Mouse (Mus musculus) 3T3-L1 (cell line): ENCODE data around the gene Sv2b.
A peak's percentile ranks its signal among the peaks of the same experiment; 100 is the strongest.
"Not testable (repeated sequence)": the region's sequence is repeated elsewhere in the genome, so short reads cannot be mapped to it uniquely, and the experiment has no call there.

ENCODE experiments used
- DNase-seq: peaks from one replicate; pipeline ENCODE4 v3.0.0-alpha.2; 2015; ENCODE audit warnings: low read depth, low spot score

Sv2b gene

DNA sequence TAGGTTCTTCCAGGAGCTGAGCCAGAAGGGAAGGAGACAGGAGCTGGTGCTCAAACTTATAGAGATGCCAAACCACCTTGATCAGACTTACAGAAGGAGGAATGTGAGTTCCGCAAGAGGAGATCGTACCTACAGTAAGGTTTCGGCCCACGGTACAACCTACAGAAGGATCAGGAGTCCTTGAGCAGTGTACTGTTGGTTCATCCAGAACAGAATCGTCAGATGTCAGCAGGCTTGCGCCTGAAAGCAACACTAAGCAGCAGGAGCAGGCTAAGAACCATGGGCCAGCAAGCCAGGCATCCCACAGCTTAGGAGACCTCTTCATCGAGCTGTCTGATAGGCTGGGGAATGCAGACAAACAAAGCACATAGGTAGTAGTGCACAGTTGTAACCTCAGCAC is 92.9 kb downstream of the Sv2b start:
- no peak for DNase-seq

DNA sequence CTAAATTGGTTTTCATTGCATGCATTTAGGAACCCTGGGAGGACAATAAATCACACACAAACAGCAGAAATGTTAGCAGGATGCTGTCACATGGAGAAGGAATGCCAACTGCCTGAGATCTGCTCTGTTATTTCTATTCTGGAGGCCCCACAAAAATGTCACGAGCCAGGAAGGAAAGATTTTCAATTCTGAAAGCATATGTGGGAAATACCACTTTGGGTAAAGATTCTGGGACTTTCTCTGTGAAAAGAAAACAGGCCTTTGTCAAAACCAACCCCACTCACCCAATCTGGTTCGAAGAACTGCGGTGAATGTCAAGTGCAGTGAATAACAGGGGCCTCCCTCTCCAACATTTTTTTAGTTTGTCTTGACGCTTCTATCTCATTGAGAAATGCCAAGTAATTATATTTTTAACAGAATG is 99.8 kb downstream of the Sv2b start:
- DNase-seq: peak; percentile 65

DNA sequence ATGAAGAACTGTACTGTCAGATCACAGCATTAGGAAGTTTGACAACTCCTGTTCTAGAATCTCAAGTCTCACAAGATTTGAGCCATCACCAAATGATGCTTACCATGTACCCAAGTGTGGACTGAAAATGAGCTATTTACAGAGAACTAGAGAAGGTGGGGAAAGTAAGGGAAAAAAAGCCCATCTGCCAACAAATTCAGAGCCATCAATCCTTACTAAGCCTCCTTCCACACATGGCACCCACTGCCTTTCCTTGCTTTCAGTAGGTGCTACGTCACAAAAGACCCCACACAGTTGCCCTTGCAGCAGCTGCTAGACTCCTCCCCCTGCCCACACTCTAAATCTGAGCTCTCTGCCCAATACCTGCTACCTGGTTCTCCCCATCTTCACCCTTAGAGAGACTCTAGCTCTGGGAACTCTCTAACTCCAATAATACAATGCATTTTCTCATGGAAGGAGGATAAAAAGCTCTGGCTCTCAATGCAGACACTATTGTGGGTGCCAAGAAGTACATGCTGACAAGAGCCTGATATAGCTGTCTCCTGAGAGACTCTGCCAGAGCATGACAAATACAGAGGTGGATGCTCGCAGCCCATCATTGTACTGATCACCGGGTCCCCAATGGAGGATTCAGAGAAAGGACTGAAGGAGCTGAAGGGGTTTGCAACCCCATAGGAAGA is 101.0 kb downstream of the Sv2b start:
- no peak for DNase-seq

DNA sequence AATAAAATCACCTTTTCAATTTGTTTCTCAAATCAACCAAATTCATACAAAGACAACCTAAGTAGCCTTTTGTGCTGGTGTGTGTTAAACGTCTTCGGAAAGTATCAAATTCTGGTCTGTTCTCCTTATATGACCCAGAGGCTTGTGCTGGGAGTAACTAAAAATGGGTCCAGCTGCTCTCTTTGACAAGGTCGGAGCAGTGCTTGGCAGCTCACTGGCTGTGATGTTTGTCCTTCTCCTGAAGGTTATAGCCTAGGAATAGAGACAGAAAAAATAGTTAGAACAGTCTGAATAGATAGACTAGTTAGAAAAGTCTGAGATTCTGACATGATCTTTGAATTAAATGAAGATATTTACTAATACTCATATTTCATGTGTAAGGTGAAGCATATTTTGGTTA is 102.4 kb downstream of the Sv2b start:
- DNase-seq: no peak

DNA sequence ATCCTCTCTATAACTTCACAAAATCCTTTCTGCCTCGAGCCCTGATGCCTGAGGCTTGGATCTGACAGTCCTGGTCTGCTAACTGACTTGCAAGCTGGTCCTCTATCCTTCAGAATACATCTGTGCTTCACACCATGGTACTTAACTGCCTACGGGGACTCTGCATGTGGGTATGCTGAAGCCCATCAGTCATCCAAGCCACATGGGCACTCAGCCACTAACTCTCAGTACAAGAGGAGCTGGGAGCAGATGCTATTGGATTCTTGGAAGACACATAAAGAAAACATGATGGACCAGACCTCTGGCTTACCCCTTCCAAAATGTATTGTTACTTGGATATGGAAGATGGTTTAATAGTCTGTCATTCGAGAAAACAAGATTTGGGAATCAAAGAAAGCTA is 103.7 kb downstream of the Sv2b start:
- DNase-seq: no peak

DNA sequence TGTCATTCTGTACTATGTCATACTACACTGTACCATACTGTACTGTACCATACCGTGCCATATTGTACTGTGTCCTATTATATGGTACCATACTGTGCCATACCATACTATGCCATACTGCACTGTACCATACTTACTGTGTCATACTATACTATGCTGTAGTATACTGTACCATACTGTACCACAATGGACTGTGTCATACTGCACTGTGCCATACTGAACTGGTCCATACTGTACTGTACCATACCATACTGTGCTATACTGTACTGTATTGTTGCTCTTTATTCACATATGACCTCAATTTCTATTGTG is 114.2 kb downstream of the Sv2b start:
- not testable (repeated sequence) for DNase-seq

DNA sequence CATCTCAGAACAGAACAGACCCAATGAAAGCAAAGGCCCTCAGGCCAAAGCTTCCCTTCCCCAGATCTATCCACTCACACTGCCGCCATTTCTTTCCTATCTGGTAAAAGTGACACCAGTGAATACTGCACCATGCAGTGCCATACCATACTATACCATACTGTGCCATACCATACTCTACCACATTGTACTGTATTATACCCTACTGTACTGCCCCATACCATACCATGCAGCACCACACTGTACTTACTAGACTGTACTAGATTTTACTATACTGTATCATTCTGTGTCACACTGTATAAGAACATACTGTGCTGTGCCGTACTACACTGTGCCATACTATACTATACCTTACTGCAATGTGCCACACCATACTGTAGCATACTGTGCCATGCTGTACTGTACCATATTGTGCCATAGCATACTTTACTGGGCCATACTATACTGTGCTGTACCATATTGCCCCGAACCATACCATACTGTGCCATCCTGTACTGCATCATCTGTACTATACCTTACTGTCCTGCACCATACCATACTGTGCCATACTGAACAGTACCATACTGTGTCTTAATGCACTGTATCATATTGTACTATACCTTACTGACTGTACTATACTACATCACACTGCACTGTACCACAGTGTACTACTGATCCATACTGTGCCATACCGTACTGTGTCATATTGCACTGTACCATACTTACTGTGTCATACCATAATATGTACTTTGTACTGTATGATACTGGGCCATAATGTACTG is 114.7 kb downstream of the Sv2b start:
- DNase-seq: no peak

DNA sequence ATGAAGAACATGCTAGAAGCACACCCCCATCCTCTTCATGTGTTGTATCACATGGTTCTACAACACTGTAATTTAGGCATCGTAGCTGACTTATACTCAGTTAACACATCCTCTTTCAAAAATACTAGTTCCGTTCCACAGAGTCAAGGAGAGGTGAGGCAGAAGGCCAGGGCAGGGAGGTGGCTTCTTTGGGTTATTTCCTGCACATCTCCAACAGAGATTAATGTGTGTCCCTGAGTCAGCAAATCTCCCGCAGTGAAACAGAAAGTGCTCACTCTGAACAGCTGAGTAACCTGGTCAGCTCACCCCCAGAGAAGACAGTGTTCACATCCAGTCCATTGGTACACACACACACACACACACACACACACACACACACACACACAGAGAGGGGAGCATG is 118.9 kb downstream of the Sv2b start:
- DNase-seq: no peak

DNA sequence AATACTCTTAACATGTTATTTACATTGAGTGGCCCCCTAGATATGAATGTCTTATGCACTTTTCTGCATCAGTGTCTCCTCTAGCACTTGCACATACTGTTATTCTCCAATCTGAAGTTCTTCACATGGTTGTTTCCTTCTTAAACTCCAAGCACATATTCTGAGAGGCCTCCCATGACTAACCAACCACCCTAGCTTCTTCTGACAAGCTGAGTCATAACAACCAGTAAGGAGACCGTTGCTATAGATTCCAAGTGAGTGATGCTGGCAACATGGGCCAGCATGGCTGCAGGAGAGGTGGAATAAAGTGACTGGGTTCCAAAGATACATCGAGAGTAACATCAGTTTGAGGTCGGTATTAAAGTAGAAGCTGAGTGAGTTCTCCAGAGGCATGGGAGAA is 134.0 kb downstream of the Sv2b start:
- no peak for DNase-seq

DNA sequence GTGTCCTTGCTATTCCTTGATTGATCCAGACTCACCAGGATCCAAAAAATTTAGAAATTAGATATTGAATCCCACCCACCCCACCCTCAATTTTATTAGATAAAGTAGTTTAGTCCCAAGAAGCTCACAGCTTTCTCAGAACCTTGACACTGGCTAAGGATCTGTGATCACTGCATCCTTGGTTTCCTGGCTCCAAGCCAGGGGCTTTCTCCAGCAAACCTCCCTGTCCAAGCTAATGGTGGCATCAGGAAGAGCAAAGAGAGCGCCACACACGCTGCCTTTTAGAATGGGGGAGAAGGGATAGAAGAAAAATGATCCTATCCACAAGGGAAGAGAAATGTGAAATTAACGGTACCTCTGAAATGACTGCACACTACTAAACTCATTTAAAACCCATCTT is 141.6 kb downstream of the Sv2b start:
- DNase-seq: no peak

DNA sequence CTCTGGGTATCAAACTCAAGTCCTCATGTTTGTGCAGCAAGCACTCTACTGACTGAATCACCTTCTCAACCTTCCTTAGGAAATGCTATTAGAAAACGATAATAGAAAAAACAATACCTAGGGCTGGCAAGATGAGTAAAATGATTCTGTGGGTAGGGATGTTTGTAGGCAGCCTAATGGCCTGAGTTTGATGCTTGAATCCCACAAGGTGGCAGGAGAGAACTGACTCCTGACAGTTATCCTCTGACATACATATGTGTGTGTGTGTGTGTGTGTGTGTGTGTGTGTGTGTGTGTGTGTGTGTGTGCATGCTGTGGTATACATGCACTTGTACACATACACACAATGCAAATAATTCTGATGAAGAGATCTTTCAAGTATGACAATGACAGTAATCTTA is 161.9 kb downstream of the Sv2b start:
- DNase-seq: no peak

DNA sequence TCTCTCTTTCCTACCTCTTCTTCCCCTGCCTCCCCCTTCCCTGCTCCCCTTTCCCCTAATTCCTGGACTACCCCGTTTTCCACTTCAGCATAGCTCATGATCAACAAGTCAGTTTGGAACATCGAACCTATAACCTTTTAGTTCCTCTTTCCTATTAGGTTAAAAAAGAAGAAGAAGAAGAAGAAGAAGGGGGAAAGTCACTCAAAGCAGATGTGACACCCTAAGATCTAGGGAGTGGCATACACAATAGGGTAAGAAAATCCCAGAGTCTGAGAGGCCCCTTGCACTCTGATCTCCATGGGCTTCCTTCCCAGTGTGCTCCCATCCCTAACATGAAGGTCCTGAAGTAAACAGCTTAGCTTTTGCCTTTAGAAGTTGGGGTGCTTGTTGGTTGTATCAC is 166.3 kb downstream of the Sv2b start:
- DNase-seq: no peak

DNA sequence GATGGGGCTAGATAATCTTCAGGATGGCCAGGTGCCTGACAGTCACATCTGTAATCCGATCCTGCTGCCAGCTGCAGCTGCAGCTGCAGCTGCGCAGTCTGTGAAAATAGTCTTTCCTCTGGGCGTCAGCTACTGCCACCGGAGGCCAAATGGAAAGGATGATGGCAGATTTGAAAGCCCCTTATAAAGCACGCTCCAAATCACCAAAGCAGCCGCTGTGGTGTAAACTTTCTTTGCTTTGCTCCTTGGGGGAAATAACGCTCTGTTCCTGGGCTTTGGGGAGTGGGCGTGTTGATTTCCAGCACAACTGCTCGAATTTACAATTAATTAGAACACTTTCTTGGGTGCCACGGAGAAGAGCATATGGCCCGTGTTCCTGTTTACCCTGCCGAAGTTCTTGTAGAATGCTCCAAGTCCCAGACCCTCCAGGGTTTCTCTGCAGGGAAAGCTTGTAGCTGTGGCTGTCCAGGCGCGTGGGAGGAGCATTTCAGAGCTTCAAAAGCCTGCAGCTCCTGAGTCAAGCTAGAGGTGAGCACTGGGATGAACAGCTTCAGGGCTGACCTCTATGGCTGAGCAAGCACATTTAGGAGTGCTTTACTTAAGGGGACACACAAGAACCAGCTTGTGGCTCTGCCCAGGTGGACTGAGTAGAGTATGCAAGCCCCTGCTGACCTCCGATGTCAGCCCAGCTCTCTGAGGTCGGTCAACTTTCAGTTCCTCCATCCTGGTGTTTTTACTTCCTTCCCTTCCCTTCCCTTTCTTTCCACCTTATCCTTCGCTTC is 167.0 kb downstream of the Sv2b start:
- no peak for DNase-seq

DNA sequence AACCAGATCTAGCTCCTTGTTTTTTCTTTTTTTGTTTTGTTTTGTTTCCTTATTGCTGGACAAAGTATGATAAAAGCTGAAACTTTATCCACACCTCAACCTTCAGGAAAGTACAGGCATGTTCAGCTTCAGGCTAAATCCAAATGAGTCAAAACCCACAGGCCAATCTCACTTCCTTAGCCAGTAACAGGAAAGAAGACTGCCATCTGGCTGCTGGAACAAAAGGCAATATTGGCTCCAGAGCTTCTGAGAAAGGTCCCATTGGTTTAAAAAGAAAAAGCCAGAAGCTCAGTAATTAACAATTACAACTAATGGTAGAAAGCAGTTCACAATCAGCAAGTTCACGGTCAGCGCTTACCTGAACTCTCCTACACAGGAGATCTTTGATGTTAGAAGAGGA is 169.8 kb downstream of the Sv2b start:
- DNase-seq: no peak

DNA sequence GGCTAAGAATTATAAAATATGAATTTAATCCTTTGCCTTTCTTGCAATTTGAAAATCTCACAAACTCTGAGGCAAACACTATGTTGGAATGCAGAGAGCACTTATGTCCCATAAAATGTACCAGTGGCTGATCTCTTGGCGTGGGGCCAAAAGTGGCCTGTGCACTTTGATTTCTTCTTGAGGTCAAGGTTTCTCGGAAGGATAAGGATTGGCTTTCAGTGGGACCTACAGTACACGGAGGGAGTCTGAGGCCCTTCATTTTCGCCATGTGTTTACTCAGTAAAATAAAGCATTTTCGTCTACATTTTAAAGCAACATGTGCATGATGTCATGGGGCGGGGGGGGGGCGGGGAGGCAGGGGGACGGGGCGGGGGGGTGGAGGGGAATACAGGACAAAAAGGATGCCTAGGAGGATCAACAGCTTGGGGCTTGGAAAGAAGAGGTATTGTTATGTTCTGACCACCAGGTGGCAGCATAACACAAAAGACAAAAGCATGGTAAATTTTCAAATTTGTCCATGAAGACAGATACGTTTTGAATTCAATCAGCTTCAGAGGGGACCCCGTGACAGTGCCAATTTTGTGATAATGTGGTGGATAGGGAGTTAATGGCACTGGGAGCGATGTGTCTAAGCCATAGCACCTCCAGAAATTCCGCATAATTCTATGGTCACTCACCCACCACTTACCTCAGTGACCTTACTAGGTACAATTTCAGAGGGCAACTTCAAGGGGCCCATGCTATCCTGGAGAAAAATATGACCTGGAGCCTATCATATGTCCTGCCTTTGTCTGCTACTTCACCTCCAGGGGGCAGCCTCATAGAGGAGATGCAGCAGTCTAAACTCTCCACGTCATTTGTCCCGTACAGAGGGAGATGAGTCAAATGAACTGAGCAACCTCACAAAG is 174.1 kb downstream of the Sv2b start:
- DNase-seq: peak; percentile 71

DNA sequence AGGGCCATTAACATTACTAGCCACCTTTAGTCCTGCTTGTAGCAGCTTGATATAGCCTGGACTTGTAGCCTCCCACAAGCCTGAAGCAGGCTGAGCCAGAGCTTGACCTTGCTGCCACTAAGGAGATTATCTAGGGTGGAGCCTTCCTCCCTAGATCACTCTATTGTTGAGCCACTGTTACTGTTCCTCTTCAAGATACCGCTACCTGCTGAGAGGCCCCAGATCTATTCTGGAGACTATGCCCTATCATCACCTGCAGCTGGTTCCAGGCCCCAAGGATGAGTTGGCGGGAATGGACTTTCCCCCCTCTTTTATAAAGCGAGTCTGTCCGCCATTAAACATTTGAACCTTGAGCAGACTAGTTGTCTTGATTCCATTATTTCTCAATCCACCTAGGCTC is 181.0 kb downstream of the Sv2b start:
- no peak for DNase-seq

DNA sequence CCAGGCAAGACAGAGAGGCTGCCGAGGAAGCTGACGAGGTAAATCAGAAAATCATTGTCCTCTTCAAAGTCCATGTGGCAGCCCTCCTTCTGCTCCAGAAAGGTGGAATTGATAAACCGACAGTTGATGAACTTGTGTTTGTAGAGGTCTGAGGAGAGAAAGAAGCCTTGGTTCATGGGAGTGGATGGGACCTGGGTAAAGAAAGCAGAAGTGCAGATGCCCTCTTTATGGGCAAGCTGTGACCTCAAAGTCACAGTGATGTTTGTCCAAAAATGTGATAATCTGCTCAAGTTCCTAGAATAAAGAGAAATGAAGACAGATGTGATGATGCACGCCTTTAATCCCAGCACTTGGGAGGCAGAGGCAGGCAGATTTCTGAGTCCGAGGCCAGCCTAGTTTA is 185.0 kb downstream of the Sv2b start:
- no peak for DNase-seq

DNA sequence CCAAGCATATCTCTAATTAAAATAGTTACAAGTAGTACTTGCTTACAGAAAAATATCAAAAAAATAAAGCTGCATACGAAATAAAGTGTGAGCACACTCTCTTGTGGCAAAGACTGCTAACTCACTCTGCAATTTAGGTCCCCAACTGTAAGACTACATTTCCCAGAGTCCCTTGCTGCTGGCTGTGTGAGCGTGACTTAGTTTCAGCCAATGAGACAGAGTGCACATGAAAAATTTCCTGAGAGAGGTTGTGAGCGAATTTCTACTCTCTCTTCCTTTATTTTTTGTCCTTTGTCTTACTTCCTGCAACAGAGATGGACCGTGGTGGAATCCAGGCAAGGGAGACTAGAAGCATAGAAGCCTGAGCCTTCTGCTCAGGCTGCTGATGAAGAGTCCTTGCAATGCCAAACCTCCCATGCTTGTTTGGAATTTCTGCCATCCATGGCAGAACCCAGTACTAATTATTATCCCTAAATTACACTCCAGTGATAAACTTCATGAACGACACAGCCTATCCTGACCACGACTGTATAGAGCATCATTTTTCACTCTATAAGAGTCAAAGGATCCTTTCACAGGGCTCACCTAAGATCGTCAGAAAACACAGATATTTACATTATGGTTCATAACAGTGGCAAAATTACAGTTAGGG is 190.9 kb downstream of the Sv2b start:
- DNase-seq: peak; percentile 51

DNA sequence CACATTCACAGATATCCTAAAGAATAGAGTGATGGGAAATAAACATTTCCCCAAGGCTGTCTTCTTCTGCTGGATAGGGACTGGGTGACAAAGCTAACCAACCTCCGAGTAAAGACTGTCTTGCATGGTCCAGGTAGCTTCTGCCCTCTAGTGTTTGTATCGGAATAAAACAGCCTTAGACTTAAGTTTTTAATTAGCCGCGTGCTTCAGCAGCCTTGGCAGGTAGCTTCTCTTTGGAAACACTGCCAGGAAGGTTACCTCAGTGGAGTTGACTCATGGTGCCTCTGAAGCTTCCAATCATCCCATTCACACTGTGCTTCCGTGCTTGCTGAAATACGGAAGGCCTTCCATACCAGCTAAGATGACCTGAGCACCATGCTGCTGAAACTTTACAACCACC is 198.4 kb downstream of the Sv2b start:
- peak; percentile 65 for DNase-seq

DNA sequence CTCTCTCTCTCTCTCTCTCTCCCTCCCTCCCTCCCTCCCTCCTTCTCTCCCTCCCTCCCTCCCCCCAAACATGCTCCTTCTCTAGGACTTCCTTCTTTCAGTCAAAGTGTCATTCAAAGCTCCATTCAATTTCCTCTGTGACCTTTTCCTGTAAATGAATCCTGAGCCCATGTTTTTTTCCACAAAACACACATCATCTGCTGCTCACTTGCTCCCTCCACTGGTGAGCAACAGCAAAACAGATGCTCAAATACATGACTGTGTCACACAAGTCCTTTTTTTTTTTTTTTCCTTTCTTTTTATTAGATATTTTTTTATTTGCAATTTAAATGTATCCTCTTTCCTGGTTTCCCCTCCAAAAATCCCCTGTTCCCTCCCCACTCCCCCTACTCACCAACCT is 201.6 kb downstream of the Sv2b start:
- DNase-seq: peak; percentile 46

DNA sequence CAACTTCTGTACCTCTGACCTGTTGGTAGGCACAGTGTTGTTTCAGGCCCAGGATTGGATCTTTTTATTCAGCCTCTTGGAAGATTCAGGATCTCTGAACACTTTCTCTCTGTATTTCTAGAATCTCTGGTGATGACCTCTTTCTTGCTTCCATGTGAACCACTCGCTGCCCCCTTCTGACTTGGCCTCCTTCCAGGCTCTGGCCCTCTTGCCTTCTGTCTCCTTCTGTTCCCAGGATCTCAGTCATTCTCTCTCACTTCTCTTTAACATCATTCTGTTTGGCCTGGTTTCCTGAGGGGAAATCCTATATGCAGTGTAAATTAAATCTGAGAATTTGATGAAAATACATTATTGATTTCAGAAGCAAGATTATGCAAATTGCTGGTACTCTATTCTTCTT is 205.2 kb downstream of the Sv2b start:
- no peak for DNase-seq
